Comparison of ENCODE assay signal across 10 mouse cellular contexts in genomic region chr1:74008498-74008897, GRCm38 (mm10).
DNase-seq lines count a peak whose midpoint lies in the region; ATAC-seq and TF ChIP-seq lines count a peak whose summit lies in the region.
"Had no signal": no experiment of that assay in that cellular context is flagged by ENCODE, and none has a peak within 500 bp of the region (broad histone marks: within the 10 kb centered on the region; RNA-seq: fewer than 3 reads in every experiment).

No protein-coding gene starts in this region.

- H3K27me3 ChIP-seq in lung, embryonic 14.5 days (ENCODE audit: insufficient read depth, low read length) = no peaks in the 10 kb centered on the region
- H3K27me3 ChIP-seq: CH12.LX; neural tube, embryonic 12.5 days had no signal

- peaks cover 8% of the 10 kb centered on the region; the same call in 1 of the 2 replicates for H3K36me3 ChIP-seq in lung, embryonic 14.5 days (ENCODE audit: insufficient read depth)
- H3K36me3 ChIP-seq: neural tube, embryonic 12.5 days had no signal

- intact Hi-C loops in left cerebral cortex, postnatal 36 days (cut with DNase I) = no loop called here

- H3K9me3 ChIP-seq in lung, embryonic 14.5 days (ENCODE audit: low read depth, low read length) = 0 out of 2 replicates have a peak, but pooled peaks cover 4% of the 10 kb centered on the region

- peak; percentile 89 for DNase-seq in gastrocnemius, adult 18-20 months (ENCODE audit: low spot score)
- no peak for DNase-seq in gastrocnemius, postnatal 4 days (ENCODE audit: low spot score in 2 of 2)
- peak; percentile 75 to 76 for DNase-seq in gastrocnemius, adult 8-10 months (ENCODE audit: low spot score in 2 of 2)
- DNase-seq in kidney, adult 11 months = peak; percentile 87
- DNase-seq in lung, embryonic 14.5 days = peak; percentile 65
- DNase-seq in B cell, adult 2 months = no peak
- DNase-seq in right cerebral cortex, postnatal 14 days = no peak
- no peak for DNase-seq in left cerebral cortex, postnatal 36 days (ENCODE audit: low spot score in 2 of 2)

- H3K4me1 ChIP-seq in lung, embryonic 14.5 days (ENCODE audit: insufficient read depth) = peaks cover 31% of the 10 kb centered on the region

- peak overlapping the region; percentile 74 for H3K27ac ChIP-seq in lung, embryonic 14.5 days (ENCODE audit: low read depth)
- H3K27ac ChIP-seq: neural tube, embryonic 12.5 days had no signal

- H3K4me2 ChIP-seq in lung, embryonic 14.5 days = no peak overlapping the region
- H3K4me2 ChIP-seq: neural tube, embryonic 12.5 days had no signal

- 6% methylated on average over 5 of the region's 5 CpGs for WGBS in lung, embryonic 14.5 days

- H3K9ac ChIP-seq in lung, embryonic 14.5 days = no peak overlapping the region
- H3K9ac ChIP-seq: neural tube, embryonic 12.5 days had no signal

- TF ChIP-seq CTCF in lung, embryonic 14.5 days (IDR thresholded peaks at IDR 0.05; ENCODE audit: low read depth) = no peak

- peak; percentile 66; the same call in 1 of the 2 replicates for ATAC-seq in lung, embryonic 14.5 days (ENCODE audit: insufficient read depth)

- no peak overlapping the region for H3K4me3 ChIP-seq in lung, embryonic 14.5 days (ENCODE audit: low read depth, low read length)
- H3K4me3 ChIP-seq: neural tube, embryonic 12.5 days had no signal

Comparison
In these comparisons a context has a peak if more than half of its experiments do, and no peak if none do; other contexts are left out.
1. DNase-seq: peak in gastrocnemius, adult 18-20 months (single experiment), gastrocnemius, adult 8-10 months (2 of 2), kidney, adult 11 months (single experiment) and lung, embryonic 14.5 days (single experiment); none in gastrocnemius, postnatal 4 days (0 of 2), B cell, adult 2 months (0 of 2), right cerebral cortex, postnatal 14 days (single experiment) and left cerebral cortex, postnatal 36 days (0 of 2).